Mouse (Mus musculus): ENCODE data around the gene Arid3a.

DNA sequence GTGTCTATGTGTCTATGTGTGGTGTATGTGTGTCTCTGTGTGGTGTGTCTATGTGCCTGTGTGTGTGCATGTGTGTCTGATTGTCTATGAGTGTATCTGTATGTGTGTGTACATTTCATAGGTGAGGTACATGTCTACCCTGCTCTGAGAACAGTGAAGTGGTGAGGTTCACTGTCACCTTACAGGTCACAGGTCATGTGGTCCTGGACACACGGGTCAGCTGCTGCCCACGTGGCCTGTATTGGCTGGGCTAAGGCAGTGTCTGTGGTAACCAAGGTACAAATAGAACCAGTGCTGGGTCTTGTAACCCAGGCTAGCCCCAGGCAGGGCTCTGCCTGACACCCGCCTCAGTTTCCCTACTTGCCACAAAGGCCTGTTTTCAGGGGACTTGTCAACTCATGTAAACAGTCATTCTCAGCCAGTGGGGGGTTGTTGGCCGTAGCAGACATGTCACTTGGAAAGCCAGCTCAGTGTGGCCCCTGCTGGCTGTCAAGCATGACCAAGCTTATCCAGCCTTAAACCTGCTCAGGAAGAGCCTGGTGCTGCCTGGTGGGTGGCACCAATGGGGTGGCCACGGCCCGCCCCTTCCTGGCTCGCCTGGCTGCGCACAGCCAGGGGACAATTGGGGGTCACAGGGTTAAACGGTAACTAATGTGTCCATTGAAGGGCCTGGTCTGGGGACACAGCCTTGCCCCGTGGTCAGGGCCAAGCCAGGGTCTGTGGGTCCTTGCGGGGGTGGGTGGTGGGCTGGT, 11.1 kb downstream of the Arid3a start:
- TF ChIP-seq POLR2A (IDR thresholded peaks at IDR 0.05; ENCODE audit: borderline replicate concordance, insufficient read depth, low read length) (no peak), CTCF (IDR thresholded peaks at IDR 0.05; ENCODE audit: borderline replicate concordance, insufficient read depth, low read depth, low read length) (no peak)

All from cerebellum, adult 2 months (tissue).